Mouse (Mus musculus): ENCODE results near the gene Fam24a. TPM values are rescaled to one million over a fixed set of nuclear protein-coding genes. Genes with fewer than 3 reads are reported as not detected.

The Fam24a gene
- total RNA-seq, 2 experiments from 2014 or later: not detected

Other genes starting within 250 kb of the Fam24a start
- not detected for gene 4933402N03Rik, start 187.6 kb upstream of the Fam24a start, total RNA-seq (2021)
- not detected for gene 5430419D17Rik, start 159.5 kb upstream of the Fam24a start, total RNA-seq (2021)
- gene Cuzd1, start 11.6 kb upstream of the Fam24a start, total RNA-seq (2021): not detected
- not detected for gene Fam24b, start 4.3 kb upstream of the Fam24a start, total RNA-seq (2021)
- 10 to 100 TPM; 14.2 to 15.0 TPM for gene 2310057M21Rik, start 28.9 kb downstream of the Fam24a start, total RNA-seq (2021)
- 10 to 100 TPM; 30.1 to 36.2 TPM for gene Pstk, start 37.3 kb downstream of the Fam24a start, total RNA-seq (2021)
- gene Ikzf5, start 76.7 kb downstream of the Fam24a start, total RNA-seq (2021): 10 to 100 TPM; 23.1 to 23.5 TPM
- 10 to 100 TPM; 72.8 to 75.2 TPM for gene Acadsb, start 76.7 kb downstream of the Fam24a start, total RNA-seq (2021)
- gene Hmx3, start 209.0 kb downstream of the Fam24a start, total RNA-seq (2021): not detected
- gene Hmx2, start 214.9 kb downstream of the Fam24a start, total RNA-seq (2021): not detected
- gene Bub3, start 226.4 kb downstream of the Fam24a start, total RNA-seq (2021): 10 to 100 TPM; 37.3 to 37.9 TPM

All from gastrocnemius, postnatal 10 days (tissue).